Mouse (Mus musculus) myocyte (in vitro differentiated cells): ENCODE results near the gene Rtn4rl1. TPM values are rescaled to one million over a fixed set of nuclear protein-coding genes. Genes with fewer than 3 reads are reported as not detected.
A peak's percentile ranks its signal among the peaks of the same experiment; 100 is the strongest.

ENCODE experiments used
- H3K27me3 ChIP-seq: one replicate; pipeline ENCODE4 v1.6.1; 2011; ENCODE audit not compliant: control insufficient read depth, insufficient read depth, insufficient read length
- H3K36me3 ChIP-seq: one replicate; pipeline ENCODE4 v1.6.1; 2011; ENCODE audit not compliant: control insufficient read depth, insufficient read depth
- H3K4me2 ChIP-seq: one replicate; pipeline ENCODE4 v1.6.1; 2011; ENCODE audit warnings: low read depth, control low read depth
- H3K4me3 ChIP-seq: one replicate; pipeline ENCODE4 v1.5.1; 2011; ENCODE audit warnings: mild to moderate bottlenecking, control low read depth, moderate library complexity
- H3K79me2 ChIP-seq: one replicate; pipeline ENCODE4 v1.6.1; 2011; ENCODE audit not compliant: control insufficient read depth, insufficient read depth
- H3ac ChIP-seq: one replicate; pipeline ENCODE4 v1.6.1; 2011; ENCODE audit not compliant: control insufficient read depth, insufficient read length
- CEBPB ChIP-seq: IDR thresholded peaks from 2 replicates; pipeline ENCODE4 v1.6.1; 2011; ENCODE audit warnings: mild to moderate bottlenecking, moderate library complexity; ENCODE audit not compliant: poor library complexity, insufficient read depth, severe bottlenecking
- E2F4 ChIP-seq: IDR thresholded peaks from one replicate; pipeline ENCODE4 v1.6.1; 2011; ENCODE audit warnings: mild to moderate bottlenecking, control low read depth, moderate library complexity; ENCODE audit not compliant: insufficient read depth
- MAX ChIP-seq: IDR thresholded peaks from one replicate; pipeline ENCODE4 v1.6.1; 2011; ENCODE audit warnings: low read depth, mild to moderate bottlenecking, control low read depth
- MYOD1 ChIP-seq, 3 experiments: IDR thresholded peaks; one replicate each; pipeline ENCODE4 v1.6.1; 2011; ENCODE audit warnings: control low read depth in 2 of 3, low read depth in 2 of 3, mild to moderate bottlenecking in 2 of 3, moderate library complexity in 1 of 3; ENCODE audit not compliant: insufficient read length in 2 of 3, control insufficient read depth in 1 of 3
- MYOG ChIP-seq, 3 experiments: IDR thresholded peaks; one replicate each; pipeline ENCODE4 v1.6.1; 2011; ENCODE audit warnings: control low read depth in 2 of 3, low read depth in 2 of 3, mild to moderate bottlenecking in 2 of 3; ENCODE audit not compliant: insufficient read length in 2 of 3, control insufficient read depth in 1 of 3, insufficient read depth in 1 of 3
- POLR2A ChIP-seq: IDR thresholded peaks from one replicate; pipeline ENCODE4 v1.6.1; 2011; ENCODE audit warnings: low read depth, mild to moderate bottlenecking, control low read depth, moderate library complexity; ENCODE audit not compliant: insufficient read length
- POLR2AphosphoS2 ChIP-seq: IDR thresholded peaks from one replicate; pipeline ENCODE4 v1.6.1; 2011; ENCODE audit warnings: low read depth, control low read depth; ENCODE audit not compliant: insufficient read length
- REST ChIP-seq: IDR thresholded peaks from one replicate; pipeline ENCODE4 v1.6.1; 2011; ENCODE audit warnings: mild to moderate bottlenecking, control low read depth, moderate library complexity; ENCODE audit not compliant: insufficient read depth, insufficient read length
- SRF ChIP-seq: IDR thresholded peaks from one replicate; pipeline ENCODE4 v1.6.1; 2011; ENCODE audit warnings: low read depth; ENCODE audit not compliant: control insufficient read depth, insufficient read length
- TCF12 ChIP-seq: IDR thresholded peaks from one replicate; pipeline ENCODE4 v1.6.1; 2011; ENCODE audit warnings: mild to moderate bottlenecking, control low read depth; ENCODE audit not compliant: poor library complexity, insufficient read depth, severe bottlenecking
- TCF3 ChIP-seq: IDR thresholded peaks from one replicate; pipeline ENCODE4 v1.6.1; 2011; ENCODE audit warnings: low read depth, control low read depth; ENCODE audit not compliant: insufficient read length
- USF1 ChIP-seq: IDR thresholded peaks from one replicate; pipeline ENCODE4 v1.6.1; 2011; ENCODE audit warnings: low read depth, mild to moderate bottlenecking, control low read depth, moderate library complexity
- polyA plus RNA-seq: library from polyadenylated mRNA; unstranded; fragments of >200 nt; fragmentation: generic; extraction: Trizol; gene quantifications from one replicate; pipeline ENCODE4 v1.2.1, GENCODE M21; 2012; ENCODE audit warnings: missing spikeins

Gene Rtn4rl1
- polyA plus RNA-seq, 1 experiment: 0.16 TPM

GRCm38 (mm10) chr11:75287940-75288339, 94.4 kb downstream of the Rtn4rl1 start:
- Histone ChIP-seq H3ac (no peak overlapping the region), H3K4me2 (no peak overlapping the region), H3K36me3 (no peaks in the 10 kb centered on the region), H3K79me2 (no peaks in the 10 kb centered on the region), H3K27me3 (peaks cover 6% of the 10 kb centered on the region), H3K4me3 (no peak overlapping the region)
- TF ChIP-seq POLR2A: no peak
- TF ChIP-seq POLR2AphosphoS2: no peak
- TF ChIP-seq SRF: no peak
- TF ChIP-seq CEBPB: no peak
- TF ChIP-seq MYOD1 (IDR thresholded peaks at IDR 0.05; ENCODE audit: control insufficient read depth in 1 of 3, insufficient read length in 2 of 3, low read depth in 2 of 3): no peak
- TF ChIP-seq TCF3: no peak
- no peak for TF ChIP-seq MYOG (IDR thresholded peaks at IDR 0.05; ENCODE audit: control insufficient read depth in 1 of 3, insufficient read depth in 1 of 3, insufficient read length in 2 of 3, low read depth in 2 of 3)
- no peak for TF ChIP-seq TCF12
- TF ChIP-seq MAX: no peak
- TF ChIP-seq E2F4: no peak
- TF ChIP-seq REST: no peak
- TF ChIP-seq USF1: no peak

DNA sequence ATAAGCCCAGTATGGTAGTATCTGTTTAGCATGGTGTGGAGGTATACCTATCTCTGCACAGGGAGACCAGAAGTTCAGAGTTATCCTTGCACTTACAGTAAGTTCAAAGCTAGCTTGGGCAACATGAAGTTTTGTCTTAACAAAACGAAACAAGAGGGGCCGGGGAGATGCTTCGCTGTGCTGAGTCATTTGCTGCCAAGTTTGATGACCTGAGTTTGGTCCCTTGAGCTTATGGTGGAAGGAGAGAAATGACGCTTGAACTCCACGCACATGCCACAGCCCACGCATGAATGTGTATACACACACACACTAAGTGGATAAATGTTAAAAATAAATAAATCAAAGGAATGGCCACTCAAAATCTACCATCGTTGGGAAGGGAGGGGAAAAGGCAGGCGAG, 94.9 kb downstream of the Rtn4rl1 start:
- Histone ChIP-seq H3K27me3 (peaks cover under 1% of the 10 kb centered on the region), H3K79me2 (no peaks in the 10 kb centered on the region), H3K4me3 (no peak overlapping the region), H3K4me2 (no peak overlapping the region), H3K36me3 (no peaks in the 10 kb centered on the region), H3ac (no peak overlapping the region)
- no peak for TF ChIP-seq MYOG (IDR thresholded peaks at IDR 0.05; ENCODE audit: control insufficient read depth in 1 of 3, insufficient read depth in 1 of 3, insufficient read length in 2 of 3, low read depth in 2 of 3)
- no peak for TF ChIP-seq USF1
- no peak for TF ChIP-seq E2F4
- TF ChIP-seq SRF: no peak
- no peak for TF ChIP-seq MYOD1 (IDR thresholded peaks at IDR 0.05; ENCODE audit: control insufficient read depth in 1 of 3, insufficient read length in 2 of 3, low read depth in 2 of 3)
- no peak for TF ChIP-seq POLR2AphosphoS2
- TF ChIP-seq TCF3: no peak
- no peak for TF ChIP-seq MAX
- no peak for TF ChIP-seq POLR2A
- TF ChIP-seq CEBPB: no peak
- TF ChIP-seq REST: no peak
- no peak for TF ChIP-seq TCF12

- no peaks in the 10 kb centered on the region for H3K36me3 ChIP-seq
- no peaks in the 10 kb centered on the region for H3K27me3 ChIP-seq
- no peak overlapping the region for H3ac ChIP-seq
- no peak overlapping the region for H3K4me2 ChIP-seq
- TF ChIP-seq POLR2A (no peak), USF1 (no peak), POLR2AphosphoS2 (no peak), CEBPB (no peak), SRF (no peak), MYOD1 (IDR thresholded peaks at IDR 0.05; ENCODE audit: control insufficient read depth in 1 of 3, insufficient read length in 2 of 3, low read depth in 2 of 3) (peak in 1 of 3 experiments; percentile 32), E2F4 (no peak)
- H3K79me2 ChIP-seq: no peaks in the 10 kb centered on the region
- H3K4me3 ChIP-seq: no peak overlapping the region
Measured at GRCm38 (mm10) chr11:75289120-75289519, 95.5 kb downstream of the Rtn4rl1 start.

DNA sequence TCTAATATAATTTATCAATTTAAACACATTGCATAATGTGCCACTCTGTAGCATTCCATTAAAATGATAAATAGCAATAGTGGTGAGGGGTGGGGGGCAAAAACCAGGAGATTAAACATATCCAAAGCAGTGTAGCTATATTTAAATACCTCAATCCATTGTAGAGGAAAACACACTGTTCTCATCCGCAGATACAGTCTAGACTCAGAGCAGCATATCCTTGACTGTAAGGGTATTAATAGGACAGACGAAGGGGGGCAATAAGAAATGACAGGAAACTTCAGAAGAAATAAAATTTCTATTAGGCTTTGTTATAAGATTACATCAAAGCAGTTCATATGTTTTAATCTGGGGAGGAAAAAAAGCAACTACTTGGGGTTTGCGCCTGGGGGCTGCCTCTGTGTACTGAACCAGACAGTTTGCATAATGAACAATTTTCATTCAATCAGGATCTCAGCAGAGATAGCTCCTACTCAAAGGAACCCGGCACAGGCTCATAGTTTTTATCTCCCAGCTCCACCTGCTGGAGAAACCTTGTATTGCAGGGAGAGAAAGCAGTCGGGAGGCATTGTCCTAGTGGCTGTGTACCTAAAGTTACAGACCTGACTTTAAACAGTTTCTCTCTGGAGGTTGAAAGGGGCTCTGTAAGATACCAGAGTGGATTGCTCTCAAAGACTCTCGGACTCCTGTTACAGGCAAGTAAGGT, 97.1 kb downstream of the Rtn4rl1 start:
- Histone ChIP-seq H3K79me2 (no peaks in the 10 kb centered on the region), H3K36me3 (no peaks in the 10 kb centered on the region), H3ac (no peak overlapping the region), H3K4me3 (no peak overlapping the region), H3K4me2 (peak overlapping the region; percentile 79), H3K27me3 (no peaks in the 10 kb centered on the region)
- TF ChIP-seq CEBPB: no peak

DNA sequence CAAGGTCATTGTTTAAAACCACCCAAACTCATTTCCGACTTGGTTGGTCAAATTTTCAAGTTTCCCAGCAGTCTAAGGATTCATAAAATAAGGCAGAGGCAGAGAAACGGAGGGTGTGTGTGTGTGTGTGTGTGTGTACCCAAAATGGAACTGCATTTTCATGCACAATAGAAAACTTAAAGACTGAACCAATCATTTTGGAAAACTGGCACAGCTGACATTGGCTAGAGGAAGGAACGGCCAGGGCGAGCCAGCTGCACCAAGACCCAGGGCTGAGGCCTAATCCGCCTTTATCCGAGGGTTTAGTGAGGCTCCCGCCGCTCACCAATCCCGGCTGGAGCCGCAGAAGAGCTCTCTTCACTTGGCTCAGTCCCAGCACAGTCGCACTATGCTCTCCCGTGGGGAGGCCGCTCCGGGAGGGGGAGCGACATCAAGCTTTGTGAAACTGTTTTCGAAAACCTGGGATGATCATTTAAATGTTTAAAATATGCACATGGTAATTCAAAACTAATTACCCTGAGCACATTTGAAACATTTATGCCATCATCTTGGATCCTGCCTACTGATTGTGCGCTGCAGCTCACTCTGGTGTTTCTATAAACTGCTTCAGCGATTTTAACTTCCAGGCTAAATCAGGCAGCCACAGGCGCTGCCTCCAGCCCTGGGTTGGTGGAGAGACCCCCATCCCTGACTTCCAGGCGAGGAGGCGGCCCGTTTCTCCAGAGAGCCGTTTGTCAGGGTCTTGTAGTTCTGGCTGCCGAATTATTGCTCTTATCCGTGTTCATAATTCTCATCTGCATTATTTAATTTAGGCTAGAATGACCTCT, 98.0 kb downstream of the Rtn4rl1 start:
- no peak overlapping the region for H3ac ChIP-seq
- TF ChIP-seq POLR2AphosphoS2 (no peak), TCF12 (no peak), POLR2A (no peak), MYOG (IDR thresholded peaks at IDR 0.05; ENCODE audit: control insufficient read depth in 1 of 3, insufficient read depth in 1 of 3, insufficient read length in 2 of 3, low read depth in 2 of 3) (no peak), TCF3 (no peak), SRF (no peak), REST (no peak)
- H3K79me2 ChIP-seq: no peaks in the 10 kb centered on the region
- no peaks in the 10 kb centered on the region for H3K36me3 ChIP-seq
- H3K4me2 ChIP-seq: peak overlapping the region; percentile 79
- no peak overlapping the region for H3K4me3 ChIP-seq
- no peaks in the 10 kb centered on the region for H3K27me3 ChIP-seq
